Mouse (Mus musculus) cortical plate, adult 2 months (tissue): ENCODE measurements around the gene Rapgefl1. TPM values are rescaled to one million over a fixed set of nuclear protein-coding genes. Genes with fewer than 3 reads are reported as not detected.

Source experiments
- H3K27ac ChIP-seq: fragments of 200-500 bp; 2 replicates; pipeline ENCODE4 v1.5.1; 2012; ENCODE audit warnings: low read length, control low read depth, inconsistent platforms; ENCODE audit not compliant: insufficient read depth
- H3K4me1 ChIP-seq: fragments of 200-500 bp; 2 replicates; pipeline ENCODE4 v1.6.1; 2011; ENCODE audit warnings: low read length; ENCODE audit not compliant: control insufficient read depth, insufficient read depth
- H3K4me3 ChIP-seq: fragments of 200-500 bp; 2 replicates; pipeline ENCODE4 v1.5.1; 2011; ENCODE audit warnings: mild to moderate bottlenecking, low read length, control low read depth; ENCODE audit not compliant: insufficient read depth
- CTCF ChIP-seq: fragments of 200-500 bp; IDR thresholded peaks from 2 replicates; pipeline ENCODE4 v1.5.1; 2011; ENCODE audit warnings: mild to moderate bottlenecking, control low read depth, low read length; ENCODE audit not compliant: insufficient read depth; ENCODE audit errors: extremely low read depth
- POLR2A ChIP-seq: fragments of 200-500 bp; IDR thresholded peaks from 2 replicates; pipeline ENCODE4 v1.6.1; 2011; ENCODE audit warnings: mild to moderate bottlenecking, low read length, control low read depth; ENCODE audit not compliant: insufficient read depth; ENCODE audit errors: extremely low read depth
- polyA plus RNA-seq: library from polyadenylated mRNA; depleted of rRNA; stranded (reverse); fragments of >200 nt; gene quantifications from 2 replicates; pipeline ENCODE4 v1.2.3, GENCODE M21; 2012; rRNA removed

Gene Rapgefl1
- polyA plus RNA-seq, 1 experiment = 153 TPM

DNA sequence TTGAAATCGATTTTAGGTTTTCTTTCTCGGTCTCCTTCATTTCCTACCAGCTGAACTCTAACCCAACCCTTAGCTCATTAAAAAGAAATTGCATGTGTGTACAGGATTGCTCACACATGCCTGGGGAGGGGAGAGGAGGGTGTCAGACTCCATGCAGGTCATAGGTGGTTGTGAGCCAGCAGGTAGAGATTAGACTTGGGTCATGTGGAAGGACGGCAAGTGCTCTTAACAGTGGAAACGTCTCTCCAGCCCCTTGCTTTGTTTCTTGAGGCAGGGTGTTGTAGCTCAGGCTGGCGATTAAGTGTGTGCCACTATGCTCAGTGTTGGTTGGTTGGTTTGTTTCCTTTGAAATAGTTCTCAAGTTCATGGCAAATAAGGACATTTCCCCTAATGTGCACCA, 34.2 kb downstream of the Rapgefl1 start:
- no peak overlapping the region for H3K4me3 ChIP-seq
- TF ChIP-seq CTCF = no peak
- no peak for TF ChIP-seq POLR2A
- peak overlapping the region; percentile 76; the same call in 1 of the 2 replicates for H3K27ac ChIP-seq
- H3K4me1 ChIP-seq = peaks cover 12% of the 10 kb centered on the region

GRCm38 (mm10) chr11:98871416-98871815, 34.8 kb downstream of the Rapgefl1 start:
- Histone ChIP-seq H3K27ac (peak overlapping the region; percentile 88), H3K4me1 (peaks cover 12% of the 10 kb centered on the region), H3K4me3 (no peak overlapping the region)
- TF ChIP-seq POLR2A (no peak), CTCF (no peak)

GRCm38 (mm10) chr11:98872040-98872439, 35.5 kb downstream of the Rapgefl1 start:
- H3K27ac ChIP-seq = peak overlapping the region; percentile 88
- peaks cover 12% of the 10 kb centered on the region for H3K4me1 ChIP-seq
- no peak for TF ChIP-seq CTCF
- TF ChIP-seq POLR2A = peak; percentile 61
- peak overlapping the region; percentile 6; the same call in 1 of the 2 replicates for H3K4me3 ChIP-seq

- Histone ChIP-seq H3K4me1 (peaks cover 13% of the 10 kb centered on the region), H3K4me3 (no peak overlapping the region), H3K27ac (no peak overlapping the region)
- no peak for TF ChIP-seq POLR2A
- TF ChIP-seq CTCF = no peak
Observed at GRCm38 (mm10) chr11:98873900-98874299, 37.3 kb downstream of the Rapgefl1 start.

DNA sequence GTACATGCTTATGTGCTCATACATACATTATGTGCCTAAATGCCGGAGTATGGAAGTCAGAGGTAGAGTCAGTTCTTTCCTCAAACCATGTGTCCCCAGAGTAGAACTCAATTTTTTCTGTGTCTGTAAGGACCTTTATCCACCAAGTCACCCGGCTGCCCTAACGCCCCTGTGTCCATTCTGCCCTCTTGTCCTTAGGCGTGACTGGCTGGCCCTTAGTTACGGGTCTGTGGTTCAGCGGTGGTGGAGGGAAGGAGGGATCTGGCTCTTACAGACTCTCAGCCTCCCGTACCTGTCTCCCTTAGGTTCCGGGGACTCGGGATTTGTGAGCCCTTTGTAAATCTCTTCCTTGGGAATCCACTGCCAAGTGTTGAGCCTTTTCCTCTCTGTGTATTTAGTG, 40.4 kb downstream of the Rapgefl1 start:
- peaks cover 6% of the 10 kb centered on the region; the same call in 1 of the 2 replicates for H3K4me1 ChIP-seq
- H3K4me3 ChIP-seq = no peak overlapping the region
- no peak overlapping the region for H3K27ac ChIP-seq
- TF ChIP-seq CTCF (no peak), POLR2A (no peak)

DNA sequence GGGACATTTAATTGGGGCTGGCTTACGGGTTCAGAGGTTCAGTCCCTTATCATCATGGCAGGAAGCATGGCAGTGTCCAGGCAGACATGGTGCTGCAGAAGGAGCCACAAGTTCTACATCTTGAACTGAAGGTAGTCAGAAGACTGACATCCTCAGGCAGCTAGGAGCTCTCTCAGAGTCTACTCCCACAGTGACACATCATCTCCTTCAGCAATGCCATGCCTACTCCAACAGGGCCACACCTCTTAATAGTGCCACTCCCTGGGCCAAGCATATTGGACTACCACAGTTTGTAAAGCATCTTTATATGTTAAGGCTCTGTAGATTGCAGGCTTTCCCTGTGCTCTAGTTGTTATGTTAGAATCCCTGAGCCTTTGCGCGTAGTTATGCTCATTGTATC, 51.1 kb downstream of the Rapgefl1 start:
- H3K4me1 ChIP-seq = no peaks in the 10 kb centered on the region
- no peak for TF ChIP-seq CTCF
- no peak for TF ChIP-seq POLR2A
- H3K4me3 ChIP-seq = no peak overlapping the region
- no peak overlapping the region for H3K27ac ChIP-seq

- Histone ChIP-seq H3K4me1 (no peaks in the 10 kb centered on the region), H3K4me3 (no peak overlapping the region), H3K27ac (no peak overlapping the region)
- TF ChIP-seq POLR2A (no peak), CTCF (no peak)
Observed at GRCm38 (mm10) chr11:98889077-98889476, 52.5 kb downstream of the Rapgefl1 start.

DNA sequence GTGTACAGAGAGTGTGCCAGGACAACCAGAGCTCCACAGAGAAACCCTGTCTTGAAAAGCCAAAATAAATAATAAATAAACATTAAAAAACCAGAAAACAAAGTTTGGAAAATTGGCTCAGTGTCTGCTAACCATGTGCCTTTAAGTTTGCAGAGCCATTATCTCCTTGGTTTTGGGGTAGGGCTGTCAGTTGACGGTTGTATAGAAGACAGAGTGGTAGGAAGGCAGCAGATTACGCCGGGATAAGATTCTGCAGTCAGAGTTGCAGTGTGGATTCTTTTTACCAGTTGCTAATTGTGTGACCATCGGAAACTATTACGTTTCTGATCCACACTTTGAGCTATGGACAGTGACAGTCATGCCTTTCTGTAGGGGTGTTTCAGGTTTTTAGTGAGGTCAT, 53.4 kb downstream of the Rapgefl1 start:
- TF ChIP-seq POLR2A = no peak
- TF ChIP-seq CTCF = no peak
- Histone ChIP-seq H3K27ac (no peak overlapping the region), H3K4me1 (no peaks in the 10 kb centered on the region), H3K4me3 (no peak overlapping the region)

DNA sequence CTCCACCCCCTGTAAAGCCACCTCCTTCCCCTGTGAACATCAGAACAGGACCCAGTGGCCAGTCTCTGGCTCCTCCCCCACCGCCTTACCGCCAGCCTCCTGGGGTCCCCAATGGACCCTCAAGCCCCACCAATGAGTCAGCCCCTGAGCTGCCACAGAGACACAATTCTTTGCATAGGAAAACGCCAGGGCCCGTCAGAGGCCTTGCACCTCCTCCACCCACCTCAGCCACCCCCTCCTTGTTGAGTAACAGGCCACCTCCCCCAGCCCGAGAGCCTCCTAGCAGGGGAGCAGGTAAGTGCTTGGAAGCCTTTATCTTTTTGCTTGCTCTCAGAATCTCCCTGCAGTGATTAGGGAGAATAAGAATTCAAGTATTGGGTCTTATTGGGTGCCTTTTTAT, 55.8 kb downstream of the Rapgefl1 start:
- no peak for TF ChIP-seq POLR2A
- no peak for TF ChIP-seq CTCF
- Histone ChIP-seq H3K4me3 (no peak overlapping the region), H3K4me1 (no peaks in the 10 kb centered on the region), H3K27ac (no peak overlapping the region)

- TF ChIP-seq CTCF = no peak
- no peak for TF ChIP-seq POLR2A
- H3K27ac ChIP-seq = no peak overlapping the region
- H3K4me3 ChIP-seq = no peak overlapping the region
- H3K4me1 ChIP-seq = no peaks in the 10 kb centered on the region
Observed at GRCm38 (mm10) chr11:98900529-98901125, 64.0 kb downstream of the Rapgefl1 start.

GRCm38 (mm10) chr11:98902621-98903245, 66.1 kb downstream of the Rapgefl1 start:
- H3K4me1 ChIP-seq = no peaks in the 10 kb centered on the region
- no peak overlapping the region for H3K4me3 ChIP-seq
- no peak overlapping the region for H3K27ac ChIP-seq
- TF ChIP-seq POLR2A = no peak
- TF ChIP-seq CTCF = no peak

Other genes starting within 250 kb of the Rapgefl1 start
- 55.0 and 56.1 TPM in 2 replicates for gene Ormdl3, start 249.4 kb upstream of the Rapgefl1 start, polyA plus RNA-seq
- gene Lrrc3c, start 238.5 kb upstream of the Rapgefl1 start, polyA plus RNA-seq = not detected in 2 replicates
- 0.11 and 0.21 TPM in 2 replicates for gene Gm12355, start 211.1 kb upstream of the Rapgefl1 start, polyA plus RNA-seq
- not detected in 2 replicates for gene Gsdma3, start 210.4 kb upstream of the Rapgefl1 start, polyA plus RNA-seq
- not detected in 2 replicates for gene Gsdma2, start 190.0 kb upstream of the Rapgefl1 start, polyA plus RNA-seq
- 0.04 and 0.06 TPM in 2 replicates for gene Gsdma, start 172.4 kb upstream of the Rapgefl1 start, polyA plus RNA-seq
- 188 and 190 TPM in 2 replicates for gene Psmd3, start 154.2 kb upstream of the Rapgefl1 start, polyA plus RNA-seq
- 0.08 TPM in 1 of 2 replicates, not detected in the other for gene Csf3, start 135.5 kb upstream of the Rapgefl1 start, polyA plus RNA-seq
- gene Med24, start 107.3 kb upstream of the Rapgefl1 start, polyA plus RNA-seq = 127 and 144 TPM in 2 replicates
- 721 and 771 TPM in 2 replicates for gene Thra, start 96.1 kb upstream of the Rapgefl1 start, polyA plus RNA-seq
- 153 and 156 TPM in 2 replicates for gene Nr1d1, start 61.5 kb upstream of the Rapgefl1 start, polyA plus RNA-seq
- gene Msl1, start 41.3 kb upstream of the Rapgefl1 start, polyA plus RNA-seq = 119 and 131 TPM in 2 replicates
- gene Casc3, start 31.9 kb upstream of the Rapgefl1 start, polyA plus RNA-seq = 44.9 and 47.4 TPM in 2 replicates
- 35.2 and 36.5 TPM in 2 replicates for gene Wipf2, start 26.9 kb downstream of the Rapgefl1 start, polyA plus RNA-seq
- gene Cdc6, start 71.0 kb downstream of the Rapgefl1 start, polyA plus RNA-seq = 0.40 and 0.56 TPM in 2 replicates
- 6.3 and 6.8 TPM in 2 replicates for gene Rara, start 91.0 kb downstream of the Rapgefl1 start, polyA plus RNA-seq
- gene Gjd3, start 146.2 kb downstream of the Rapgefl1 start, polyA plus RNA-seq = 3.4 and 3.5 TPM in 2 replicates
- 0.93 and 1.8 TPM in 2 replicates for gene Top2a, start 187.4 kb downstream of the Rapgefl1 start, polyA plus RNA-seq
- gene Igfbp4, start 204.5 kb downstream of the Rapgefl1 start, polyA plus RNA-seq = 106 and 120 TPM in 2 replicates